Mouse (Mus musculus) myocyte (in vitro differentiated cells): ENCODE measurements at regions not wholly inside any gene's neighbourhood (a gene's known extent, or its start where the extent isn't known, plus 50 kb on each side); places are given as distances from the start of the nearest gene placed in this dataset.

Experiments used
- H3K27me3 ChIP-seq: one replicate; pipeline ENCODE4 v1.6.1; 2011; ENCODE audit not compliant: control insufficient read depth, insufficient read depth, insufficient read length
- H3K36me3 ChIP-seq: one replicate; pipeline ENCODE4 v1.6.1; 2011; ENCODE audit not compliant: control insufficient read depth, insufficient read depth
- H3K4me2 ChIP-seq: one replicate; pipeline ENCODE4 v1.6.1; 2011; ENCODE audit warnings: low read depth, control low read depth
- H3K4me3 ChIP-seq: one replicate; pipeline ENCODE4 v1.5.1; 2011; ENCODE audit warnings: mild to moderate bottlenecking, control low read depth, moderate library complexity
- H3K79me2 ChIP-seq: one replicate; pipeline ENCODE4 v1.6.1; 2011; ENCODE audit not compliant: control insufficient read depth, insufficient read depth
- H3ac ChIP-seq: one replicate; pipeline ENCODE4 v1.6.1; 2011; ENCODE audit not compliant: control insufficient read depth, insufficient read length
- CEBPB ChIP-seq: IDR thresholded peaks from 2 replicates; pipeline ENCODE4 v1.6.1; 2011; ENCODE audit warnings: mild to moderate bottlenecking, moderate library complexity; ENCODE audit not compliant: poor library complexity, insufficient read depth, severe bottlenecking
- E2F4 ChIP-seq: IDR thresholded peaks from one replicate; pipeline ENCODE4 v1.6.1; 2011; ENCODE audit warnings: mild to moderate bottlenecking, control low read depth, moderate library complexity; ENCODE audit not compliant: insufficient read depth
- MAX ChIP-seq: IDR thresholded peaks from one replicate; pipeline ENCODE4 v1.6.1; 2011; ENCODE audit warnings: low read depth, mild to moderate bottlenecking, control low read depth
- MYOD1 ChIP-seq, 3 experiments: IDR thresholded peaks; one replicate each; pipeline ENCODE4 v1.6.1; 2011; ENCODE audit warnings: control low read depth in 2 of 3, low read depth in 2 of 3, mild to moderate bottlenecking in 2 of 3, moderate library complexity in 1 of 3; ENCODE audit not compliant: insufficient read length in 2 of 3, control insufficient read depth in 1 of 3
- MYOG ChIP-seq, 3 experiments: IDR thresholded peaks; one replicate each; pipeline ENCODE4 v1.6.1; 2011; ENCODE audit warnings: control low read depth in 2 of 3, low read depth in 2 of 3, mild to moderate bottlenecking in 2 of 3; ENCODE audit not compliant: insufficient read length in 2 of 3, control insufficient read depth in 1 of 3, insufficient read depth in 1 of 3
- POLR2A ChIP-seq: IDR thresholded peaks from one replicate; pipeline ENCODE4 v1.6.1; 2011; ENCODE audit warnings: low read depth, mild to moderate bottlenecking, control low read depth, moderate library complexity; ENCODE audit not compliant: insufficient read length
- POLR2AphosphoS2 ChIP-seq: IDR thresholded peaks from one replicate; pipeline ENCODE4 v1.6.1; 2011; ENCODE audit warnings: low read depth, control low read depth; ENCODE audit not compliant: insufficient read length
- REST ChIP-seq: IDR thresholded peaks from one replicate; pipeline ENCODE4 v1.6.1; 2011; ENCODE audit warnings: mild to moderate bottlenecking, control low read depth, moderate library complexity; ENCODE audit not compliant: insufficient read depth, insufficient read length
- SRF ChIP-seq: IDR thresholded peaks from one replicate; pipeline ENCODE4 v1.6.1; 2011; ENCODE audit warnings: low read depth; ENCODE audit not compliant: control insufficient read depth, insufficient read length
- TCF12 ChIP-seq: IDR thresholded peaks from one replicate; pipeline ENCODE4 v1.6.1; 2011; ENCODE audit warnings: mild to moderate bottlenecking, control low read depth; ENCODE audit not compliant: poor library complexity, insufficient read depth, severe bottlenecking
- TCF3 ChIP-seq: IDR thresholded peaks from one replicate; pipeline ENCODE4 v1.6.1; 2011; ENCODE audit warnings: low read depth, control low read depth; ENCODE audit not compliant: insufficient read length
- USF1 ChIP-seq: IDR thresholded peaks from one replicate; pipeline ENCODE4 v1.6.1; 2011; ENCODE audit warnings: low read depth, mild to moderate bottlenecking, control low read depth, moderate library complexity

GRCm38 (mm10) chr13:6741916-6742315, 93.3 kb upstream of the Pfkp start:
- TF ChIP-seq MYOG (IDR thresholded peaks at IDR 0.05; ENCODE audit: control insufficient read depth in 1 of 3, insufficient read depth in 1 of 3, insufficient read length in 2 of 3, low read depth in 2 of 3) (no peak), E2F4 (no peak), CEBPB (no peak), POLR2A (no peak), USF1 (no peak), SRF (no peak), TCF12 (no peak), POLR2AphosphoS2 (no peak), TCF3 (no peak), MAX (no peak), MYOD1 (IDR thresholded peaks at IDR 0.05; ENCODE audit: control insufficient read depth in 1 of 3, insufficient read length in 2 of 3, low read depth in 2 of 3) (no peak), REST (no peak)
- Histone ChIP-seq H3K4me2 (no peak overlapping the region), H3ac (no peak overlapping the region), H3K4me3 (no peak overlapping the region), H3K79me2 (no peaks in the 10 kb centered on the region), H3K36me3 (no peaks in the 10 kb centered on the region), H3K27me3 (no peaks in the 10 kb centered on the region)

- TF ChIP-seq MYOG (IDR thresholded peaks at IDR 0.05; ENCODE audit: control insufficient read depth in 1 of 3, insufficient read depth in 1 of 3, insufficient read length in 2 of 3, low read depth in 2 of 3) (no peak), TCF12 (no peak), SRF (no peak), TCF3 (no peak), REST (no peak), CEBPB (no peak), POLR2A (no peak), MYOD1 (IDR thresholded peaks at IDR 0.05; ENCODE audit: control insufficient read depth in 1 of 3, insufficient read length in 2 of 3, low read depth in 2 of 3) (no peak), POLR2AphosphoS2 (no peak), MAX (no peak), E2F4 (no peak), USF1 (no peak)
- Histone ChIP-seq H3K4me2 (no peak overlapping the region), H3ac (no peak overlapping the region), H3K27me3 (no peaks in the 10 kb centered on the region), H3K36me3 (no peaks in the 10 kb centered on the region), H3K79me2 (no peaks in the 10 kb centered on the region), H3K4me3 (no peak overlapping the region)
These were observed 88.5 kb upstream of the Pfkp start for GRCm38 (mm10) chr13:6736984-6737566.
